Mouse (Mus musculus) heart, adult 8-10 months (tissue): Measurements from ENCODE around the gene Mtx2. TPM values are rescaled to one million over a fixed set of nuclear protein-coding genes. Genes with fewer than 3 reads are reported as not detected.

Experiments used
- DNase-seq: peaks from one replicate; pipeline ENCODE4 v3.0.0; 2022; ENCODE audit warnings: low spot score
- total RNA-seq, 4 experiments: library from RNA; stranded (reverse); gene quantifications; 2 replicates each; pipeline ENCODE4 v1.2.4; 2022

Gene Mtx2
- total RNA-seq, 4 experiments from 2014 or later = 111 to 125 (median 119) TPM

DNA sequence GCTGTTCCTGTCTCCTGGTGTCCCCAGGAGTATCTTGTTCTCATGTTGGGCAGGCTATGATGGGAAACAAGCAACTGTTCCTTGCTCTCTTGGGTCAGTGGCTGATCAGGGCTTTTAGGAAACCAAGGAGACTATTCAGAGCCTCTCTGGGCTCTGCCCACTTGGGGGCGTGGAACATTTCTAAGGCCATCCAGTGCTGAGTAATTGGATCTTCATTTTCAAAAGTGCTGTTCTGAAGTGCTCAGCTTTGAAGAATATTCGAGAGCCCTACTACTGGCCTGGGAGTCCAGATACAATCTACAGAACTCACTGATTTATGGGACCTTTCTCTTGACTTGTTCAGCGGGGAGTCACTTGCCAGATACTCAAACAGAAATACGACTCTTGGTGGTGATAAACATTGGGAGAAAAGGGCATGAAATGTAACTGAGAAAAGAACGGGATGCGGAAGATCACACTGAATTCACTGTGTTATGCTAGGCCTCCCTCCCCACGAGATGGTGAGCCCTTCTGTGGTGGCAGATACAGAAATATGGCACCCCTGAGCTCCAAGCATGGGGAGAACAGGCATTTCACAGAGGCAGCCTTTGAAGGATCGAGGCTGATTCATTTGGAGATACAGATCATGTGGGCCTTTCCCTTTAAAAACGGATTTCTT lies 92.4 kb downstream of the Mtx2 start:
- no peak for DNase-seq

DNA sequence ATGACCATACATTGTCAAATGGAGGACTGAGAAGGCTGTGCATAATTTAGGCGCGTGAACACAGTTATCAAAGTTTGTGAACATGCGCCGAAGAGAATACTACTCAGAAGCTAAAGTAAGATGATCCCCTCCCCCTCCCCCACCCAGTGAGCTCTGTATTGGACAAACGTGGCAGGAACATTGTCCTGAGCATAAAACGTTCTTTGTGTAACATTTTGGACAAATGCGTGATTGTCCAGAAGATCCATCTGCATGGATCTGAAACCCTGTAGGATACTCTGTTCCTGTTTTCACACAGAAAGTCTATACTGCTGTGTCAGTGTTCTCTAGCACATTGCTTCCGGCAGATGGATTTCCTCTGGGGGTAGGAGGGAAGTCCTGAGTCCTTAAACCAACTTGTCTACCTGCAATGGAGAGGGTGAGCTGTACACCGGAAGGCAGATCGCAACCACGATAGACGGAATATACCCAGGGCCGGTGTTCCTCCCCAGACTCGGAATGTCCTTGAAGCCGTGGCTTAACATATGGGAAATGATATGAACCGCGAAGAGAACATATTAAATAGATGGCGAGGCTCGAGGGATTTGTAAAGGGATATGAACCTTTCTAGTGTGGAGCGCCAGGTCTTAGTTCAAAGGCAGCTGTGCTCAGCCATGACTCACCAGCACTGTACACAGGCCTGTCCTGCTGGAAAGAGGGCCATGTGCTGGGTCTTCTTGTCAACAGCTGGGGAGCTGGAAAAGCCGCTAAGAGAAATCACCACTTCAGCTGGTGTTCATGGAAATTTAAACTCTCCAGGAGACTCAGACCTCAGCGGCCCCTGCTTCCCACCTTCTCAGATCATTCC lies 100.6 kb downstream of the Mtx2 start:
- DNase-seq = no peak

Other genes starting within 250 kb of the Mtx2 start
- gene Lnpk, start 246.4 kb upstream of the Mtx2 start, total RNA-seq = 10 to 100 TPM; 18.7 to 23.7 (median 22.6) TPM
- not detected for gene Evx2, start 166.2 kb upstream of the Mtx2 start, total RNA-seq
- gene Hoxd13, start 157.5 kb upstream of the Mtx2 start, total RNA-seq = not detected
- not detected for gene Hoxd12, start 150.8 kb upstream of the Mtx2 start, total RNA-seq
- not detected for gene Hoxd11, start 146.2 kb upstream of the Mtx2 start, total RNA-seq
- under 1 TPM in 1 of 4 experiments, not detected in 3; 0.12 TPM for gene Hoxd10, start 133.9 kb upstream of the Mtx2 start, total RNA-seq
- gene Hoxd9, start 128.1 kb upstream of the Mtx2 start, total RNA-seq = under 1 TPM; 0.22 to 0.49 (median 0.48) TPM
- 1 to 10 TPM in 1 of 4 experiments, under 1 TPM in 3; 0.53 to 1.5 (median 0.76) TPM for gene Hoxd8, start 121.2 kb upstream of the Mtx2 start, total RNA-seq
- under 1 TPM in 1 of 4 experiments, not detected in 3; 0.16 TPM for gene Hoxd3, start 113.9 kb upstream of the Mtx2 start, total RNA-seq
- gene Hoxd4, start 113.9 kb upstream of the Mtx2 start, total RNA-seq = under 1 TPM; 0.32 to 0.79 (median 0.38) TPM
- not detected for gene Gm28230, start 99.1 kb upstream of the Mtx2 start, total RNA-seq
- not detected for gene Hoxd1, start 62.8 kb upstream of the Mtx2 start, total RNA-seq